ENCODE assay signal across 8 mouse cellular contexts in genomic region chr5:147751673-147752130, GRCm38 (mm10). TPM values are rescaled to one million over a fixed set of nuclear protein-coding genes. Genes with fewer than 3 reads are reported as not detected.
DNase-seq lines count a peak whose midpoint lies in the region; ATAC-seq and TF ChIP-seq lines count a peak whose summit lies in the region.

No protein-coding gene starts in this region.

- no peaks in the 10 kb centered on the region for H3K9me3 ChIP-seq in liver, embryonic 15.5 days (replicated peaks)
- H3K9me3 ChIP-seq in neural tube, embryonic 12.5 days, result no peaks in the 10 kb centered on the region

- TF ChIP-seq EP300 in heart, adult 2 months (IDR thresholded peaks at IDR 0.05; ENCODE audit: insufficient read depth, low read depth, low read length), result peak; percentile 84

- peak overlapping the region; percentile 14 for H3K4me3 ChIP-seq in left cerebral cortex, adult 2 months
- no peak overlapping the region for H3K4me3 ChIP-seq in heart, adult 2 months
- H3K4me3 ChIP-seq in liver, embryonic 15.5 days (replicated peaks), result 0 out of 2 replicates have a peak overlapping the region, but pooled peaks have one; percentile 5
- peak overlapping the region; percentile 23; the same call in 1 of the 2 replicates for H3K4me3 ChIP-seq in neural tube, embryonic 12.5 days

- no peak overlapping the region for H3K27ac ChIP-seq in left cerebral cortex, adult 2 months
- peak overlapping the region; percentile 76 for H3K27ac ChIP-seq in heart, adult 2 months
- H3K27ac ChIP-seq in liver, embryonic 15.5 days (replicated peaks), result no peak overlapping the region
- no peak overlapping the region for H3K27ac ChIP-seq in neural tube, embryonic 12.5 days

- ATAC-seq in liver, embryonic 15.5 days (ENCODE audit: insufficient read depth), result peak; percentile 37; the same call in 1 of the 2 replicates
- ATAC-seq in neural tube, embryonic 12.5 days (ENCODE audit: low FRiP score, low read depth), result no peak

- no peaks in the 10 kb centered on the region for H3K79me2 ChIP-seq in heart, adult 2 months (replicated peaks; ENCODE audit: control insufficient read depth, insufficient read depth, low read length)

- peaks cover 2% of the 10 kb centered on the region; the same call in 1 of the 2 replicates for H3K36me3 ChIP-seq in heart, adult 2 months (ENCODE audit: control insufficient read depth, insufficient read depth, low read length)
- H3K36me3 ChIP-seq in liver, embryonic 15.5 days (replicated peaks), result no peaks in the 10 kb centered on the region
- no peaks in the 10 kb centered on the region for H3K36me3 ChIP-seq in neural tube, embryonic 12.5 days

- 1% methylated on average over 28 of the region's 28 CpGs for whole genome bisulfite sequencing in heart, adult 2 months
- WGBS in liver, embryonic 15.5 days (ENCODE audit: insufficient replicate concordance), result under 1% methylated on average over 28 of the region's 28 CpGs
- WGBS in neural tube, embryonic 12.5 days, result under 1% methylated on average over 28 of the region's 28 CpGs

- H3K9ac ChIP-seq in heart, adult 2 months (ENCODE audit: low read depth, low read length), result no peak overlapping the region
- H3K9ac ChIP-seq in liver, embryonic 15.5 days, result no peak overlapping the region
- H3K9ac ChIP-seq in neural tube, embryonic 12.5 days, result peak overlapping the region; percentile 21; the same call in 1 of the 2 replicates

- H3K4me1 ChIP-seq in heart, adult 2 months (ENCODE audit: control insufficient read depth, insufficient read depth, low read length), result peaks cover 5% of the 10 kb centered on the region
- 0 out of 2 replicates have a peak, but pooled peaks cover 6% of the 10 kb centered on the region for H3K4me1 ChIP-seq in liver, embryonic 15.5 days (replicated peaks)
- H3K4me1 ChIP-seq in neural tube, embryonic 12.5 days, result peaks cover 18% of the 10 kb centered on the region

- H3K27me3 ChIP-seq in heart, adult 2 months (ENCODE audit: control insufficient read depth, insufficient read depth, low read length), result no peaks in the 10 kb centered on the region; the same call in 1 of the 2 replicates
- H3K27me3 ChIP-seq in liver, embryonic 15.5 days, result peaks cover 65% of the 10 kb centered on the region
- peaks cover 40% of the 10 kb centered on the region for H3K27me3 ChIP-seq in neural tube, embryonic 12.5 days (replicated peaks)

- intact Hi-C loops in left cerebral cortex, adult 2 months (cut with DNase I), result no loop called here
- intact Hi-C loops in heart, adult 2 months (cut with DNase I), result loop anchor here (1.0 to 5.0 kb wide), 3 partner anchors 25 to 169 kb away; partner anchors contain the start of gene Flt1

- H3K4me2 ChIP-seq in liver, embryonic 15.5 days, result peak overlapping the region; percentile 38; the same call in 1 of the 2 replicates
- H3K4me2 ChIP-seq in neural tube, embryonic 12.5 days (replicated peaks), result peak overlapping the region; percentile 62

- DNase-seq in left cerebral cortex, adult 2 months (ENCODE audit: extremely low spot score in 1 of 2, low spot score in 2 of 2), result peak in 1 of 2 experiments; percentile 13
- DNase-seq in left cerebral cortex, adult 11 months (ENCODE audit: low spot score), result no peak
- DNase-seq in embryo, embryonic 9.5 days (ENCODE audit: extremely low spot score), result peak; percentile 64
- peak; percentile 77 to 89 for DNase-seq in heart, adult 2 months
- DNase-seq in kidney, adult 11 months, result peak; percentile 82
- DNase-seq in right cerebral cortex, postnatal 36 days (ENCODE audit: low spot score in 2 of 2), result no peak

- 0 out of 2 replicates have a peak, but pooled peaks have one; percentile 23 for TF ChIP-seq POLR2A in heart, adult 2 months (IDR thresholded peaks at IDR 0.05; ENCODE audit: insufficient read depth, low read depth, low read length)

- TF ChIP-seq CTCF in left cerebral cortex, adult 2 months (IDR thresholded peaks at IDR 0.05), result no peak
- TF ChIP-seq CTCF in heart, adult 2 months (IDR thresholded peaks at IDR 0.05), result no peak

RNA-seq across cellular contexts. Expression of gene Flt1, which starts 25.9 kb away (rescaled TPM):
- total RNA-seq in left cerebral cortex, adult 2 months (2021), result 10 to 100 TPM; 35.2 to 37.9 TPM
- total RNA-seq in heart, adult 2 months (2021), result 10 to 100 TPM; 82.1 to 88.3 TPM
- 20.5 and 30.6 TPM in 2 replicates for polyA plus RNA-seq in heart, adult 2 months (2012; rRNA removed)
- polyA plus RNA-seq in liver, embryonic 15.5 days (2015; fragmentation: Nextera tagmentation; extraction: Ambion mirVana), result 2.9 and 3.2 TPM in 2 replicates
- polyA plus RNA-seq in neural tube, embryonic 12.5 days (2016; fragmentation: Nextera tagmentation; extraction: Ambion mirVana), result 12.5 and 15.6 TPM in 2 replicates

Comparison
In these comparisons a context has a peak if more than half of its experiments do, and no peak if none do; other contexts are left out.
1. DNase-seq: peak in embryo, embryonic 9.5 days (single experiment), heart, adult 2 months (2 of 2) and kidney, adult 11 months (single experiment); none in left cerebral cortex, adult 11 months (single experiment) and right cerebral cortex, postnatal 36 days (0 of 2).